Mouse (Mus musculus): Measurements from ENCODE around the gene Arl4d. TPM values are rescaled to one million over a fixed set of nuclear protein-coding genes. Genes with fewer than 3 reads are reported as not detected.

The Arl4d gene
- total RNA-seq, 2 experiments from 2014 or later, result 22.6 to 27.5 TPM

GRCm38 (mm10) chr11:101708482-101708881, 43.1 kb downstream of the Arl4d start:
- no peak for DNase-seq
- intact Hi-C loops (cut with DNase I), result no loop called here

DNA sequence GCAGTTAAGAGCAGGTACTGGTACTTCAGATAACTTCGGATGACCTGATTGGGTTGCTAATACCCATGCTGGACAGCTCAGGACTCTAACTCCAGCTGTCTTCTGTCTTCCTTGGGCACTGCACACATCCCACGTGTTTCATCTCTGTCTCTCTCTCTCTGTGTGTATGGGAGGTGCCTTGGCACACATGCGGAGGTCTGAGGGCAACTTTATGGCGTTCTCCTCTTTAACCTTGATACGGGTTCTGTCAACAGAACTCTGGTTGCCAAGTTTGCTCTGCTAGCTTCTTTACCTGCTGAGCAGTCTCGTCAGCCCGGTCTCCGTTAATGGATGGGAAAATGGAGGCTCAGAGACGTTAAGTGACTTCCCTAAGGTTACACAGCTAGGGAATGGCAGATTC, 47.5 kb downstream of the Arl4d start:
- no peak for DNase-seq
- intact Hi-C loops (cut with DNase I), result no loop called here

DNA sequence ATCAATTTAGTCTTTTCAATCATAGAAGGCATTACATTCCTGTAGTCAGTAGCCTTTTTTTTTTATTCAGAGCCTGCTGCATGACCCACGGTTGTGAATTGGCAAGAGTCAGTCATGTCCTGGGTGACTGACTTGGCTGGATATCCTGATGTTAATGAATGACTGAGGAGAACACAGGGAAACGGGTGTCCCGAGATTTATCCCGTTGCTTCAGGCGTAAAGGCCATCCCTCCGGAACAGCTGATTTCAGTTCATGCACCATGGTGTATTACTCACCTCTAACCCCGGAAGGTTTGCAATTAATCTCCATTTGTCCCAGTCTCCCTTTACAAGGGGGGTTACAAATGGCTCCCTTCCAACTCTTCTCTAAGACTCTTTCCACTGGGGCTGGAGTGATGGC, 48.7 kb downstream of the Arl4d start:
- intact Hi-C loops (cut with DNase I), result no loop called here
- no peak for DNase-seq

Other genes with a start within 250 kb of the Arl4d start
- gene Aarsd1, start 247.9 kb upstream of the Arl4d start, total RNA-seq (2021), result 10 to 100 TPM; 17.9 to 19.2 TPM
- gene Gm27029, start 240.7 kb upstream of the Arl4d start, total RNA-seq (2021), result 1 to 10 TPM; 4.3 to 6.1 TPM
- gene Rundc1, start 240.5 kb upstream of the Arl4d start, total RNA-seq (2021), result 10 to 100 TPM; 11.1 to 12.4 TPM
- gene Ptges3l, start 240.2 kb upstream of the Arl4d start, total RNA-seq (2021), result 10 to 100 TPM; 37.4 to 39.7 TPM
- 10 to 100 TPM; 63.3 to 68.3 TPM for gene Rpl27, start 223.2 kb upstream of the Arl4d start, total RNA-seq (2021)
- gene Ifi35, start 217.1 kb upstream of the Arl4d start, total RNA-seq (2021), result 10 to 100 TPM; 12.9 to 13.7 TPM
- gene Rnd2, start 200.5 kb upstream of the Arl4d start, total RNA-seq (2021), result 1 to 10 TPM; 6.5 to 8.4 TPM
- gene Vat1, start 199.3 kb upstream of the Arl4d start, total RNA-seq (2021), result 10 to 100 TPM; 50.1 to 50.4 TPM
- 1 to 10 TPM; 2.8 to 4.7 TPM for gene Brca1, start 113.6 kb upstream of the Arl4d start, total RNA-seq (2021)
- 100 to 1,000 TPM; 100 TPM for gene Nbr1, start 113.4 kb upstream of the Arl4d start, total RNA-seq (2021)
- 1 to 10 TPM; 3.1 to 4.2 TPM for gene Tmem106a, start 83.3 kb upstream of the Arl4d start, total RNA-seq (2021)
- not detected for gene Gm11634, start 66.3 kb upstream of the Arl4d start, total RNA-seq (2021)
- 10 to 100 TPM; 34.4 to 36.9 TPM for gene Rdm1, start 38.3 kb upstream of the Arl4d start, total RNA-seq (2021)
- 10 to 100 TPM; 19.0 to 21.0 TPM for gene Dhx8, start 67.4 kb downstream of the Arl4d start, total RNA-seq (2021)
- 1 to 10 TPM; 2.1 to 2.7 TPM for gene Etv4, start 119.8 kb downstream of the Arl4d start, total RNA-seq (2021)
- 10 to 100 TPM; 23.7 to 27.5 TPM for gene Meox1, start 228.8 kb downstream of the Arl4d start, total RNA-seq (2021)